Mouse (Mus musculus) kidney, adult 2 months (tissue): ENCODE results near the gene Sec14l5.

Experiments
- CTCF ChIP-seq: fragments of 200-500 bp; conservative IDR thresholded peaks from 2 replicates; pipeline ENCODE4 v1.5.1; 2011; ENCODE audit warnings: low read depth, mild to moderate bottlenecking, control low read depth, low read length, moderate library complexity, mixed read lengths; ENCODE audit not compliant: insufficient read depth, insufficient read length
- POLR2A ChIP-seq: fragments of 200-500 bp; IDR thresholded peaks from one replicate; pipeline ENCODE4 v1.6.1; 2011; ENCODE audit warnings: low read depth, low read length, control low read depth

DNA sequence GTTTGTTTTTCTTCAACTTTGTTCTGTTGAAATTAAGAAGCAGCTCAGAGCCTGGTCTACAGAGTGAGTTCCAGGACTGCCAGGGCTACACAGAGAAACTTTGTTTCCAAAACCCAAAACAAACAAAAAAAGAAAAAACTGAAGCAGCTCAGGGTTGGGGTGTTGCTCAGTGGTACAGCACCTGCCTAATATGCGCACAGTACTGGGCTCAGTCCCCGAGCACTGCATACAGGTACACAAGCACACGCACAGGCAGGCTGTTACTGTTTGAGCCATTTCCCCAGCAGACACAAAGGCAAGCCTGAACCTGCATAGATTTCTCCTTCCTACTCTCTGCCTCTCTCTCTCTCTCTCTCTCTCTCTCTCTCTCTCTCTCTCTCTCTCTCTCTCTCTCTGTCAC is 35.9 kb upstream of the Sec14l5 start:
- TF ChIP-seq POLR2A = no peak
- no peak for TF ChIP-seq CTCF
